Mouse (Mus musculus) intestine, postnatal 0 days (tissue): ENCODE measurements around the gene Pithd1. TPM values are rescaled to one million over a fixed set of nuclear protein-coding genes. Genes with fewer than 3 reads are reported as not detected.

Source experiments
- ATAC-seq: fragments of 200-750 bp; cut with Nextera tagmentation; 2 replicates; pipeline ENCODE4 v1.8.0; 2017; ENCODE audit warnings: mild to moderate bottlenecking, moderate TSS enrichment, moderate library complexity
- H3K27ac ChIP-seq: fragments of 300-500 bp; sonication (generic); 2 replicates; pipeline ENCODE4 v1.5.1; 2014; ENCODE audit warnings: mild to moderate bottlenecking, low read depth, low read length, moderate library complexity
- H3K27me3 ChIP-seq: fragments of 300-500 bp; sonication (generic); replicated peaks from 2 replicates; pipeline ENCODE4 v1.6.1; 2014; ENCODE audit warnings: low read length, mixed read lengths; ENCODE audit not compliant: control insufficient read depth, insufficient read depth
- H3K36me3 ChIP-seq: fragments of 300-500 bp; sonication (generic); 2 replicates; pipeline ENCODE4 v1.6.1; 2014; ENCODE audit warnings: mild to moderate bottlenecking, moderate library complexity; ENCODE audit not compliant: control insufficient read depth, insufficient read depth
- H3K4me1 ChIP-seq: fragments of 300-500 bp; sonication (generic); replicated peaks from 2 replicates; pipeline ENCODE4 v1.6.1; 2014; ENCODE audit warnings: antibody characterized with exemption, low read length, mixed read lengths; ENCODE audit not compliant: control insufficient read depth, insufficient read depth
- H3K4me2 ChIP-seq: fragments of 300-500 bp; sonication (generic); replicated peaks from 2 replicates; pipeline ENCODE4 v1.6.1; 2014; ENCODE audit warnings: low read depth, mild to moderate bottlenecking, moderate library complexity
- H3K4me3 ChIP-seq: fragments of 300-500 bp; sonication (generic); 2 replicates; pipeline ENCODE4 v1.5.1; 2014; ENCODE audit warnings: low read depth, low read length
- H3K9ac ChIP-seq: fragments of 300-500 bp; sonication (generic); 2 replicates; pipeline ENCODE4 v1.6.1; 2014; ENCODE audit warnings: mild to moderate bottlenecking, low read depth, low read length
- H3K9me3 ChIP-seq: fragments of 300-500 bp; sonication (generic); 2 replicates; pipeline ENCODE4 v1.6.1; 2016; ENCODE audit warnings: mixed run types; ENCODE audit not compliant: control insufficient read depth
- CTCF ChIP-seq: sonication (generic); IDR thresholded peaks from 2 replicates; pipeline ENCODE4 v1.5.1; 2016; ENCODE audit warnings: low read depth, mild to moderate bottlenecking, control low read depth, antibody characterized with exemption, moderate library complexity
- WGBS: fragments of 180-500 bp; shearing (Covaris S2); extraction: QIAGEN DNeasy Blood & Tissue Kit; methylation state at CpG from one replicate; pipeline ENCODE4 v1.1.7; 2014; 5-methylcytosine and 5-hydroxymethylcytosine counted together
- polyA plus RNA-seq: library from polyadenylated mRNA; unstranded; fragments of >200 nt; fragmentation: Nextera tagmentation; extraction: Ambion mirVana; gene quantifications from 2 replicates; pipeline ENCODE4 v1.2.1, GENCODE M21; 2015

The Pithd1 gene
- polyA plus RNA-seq, 1 experiment from 2014 or later, result 57.7 TPM

DNA sequence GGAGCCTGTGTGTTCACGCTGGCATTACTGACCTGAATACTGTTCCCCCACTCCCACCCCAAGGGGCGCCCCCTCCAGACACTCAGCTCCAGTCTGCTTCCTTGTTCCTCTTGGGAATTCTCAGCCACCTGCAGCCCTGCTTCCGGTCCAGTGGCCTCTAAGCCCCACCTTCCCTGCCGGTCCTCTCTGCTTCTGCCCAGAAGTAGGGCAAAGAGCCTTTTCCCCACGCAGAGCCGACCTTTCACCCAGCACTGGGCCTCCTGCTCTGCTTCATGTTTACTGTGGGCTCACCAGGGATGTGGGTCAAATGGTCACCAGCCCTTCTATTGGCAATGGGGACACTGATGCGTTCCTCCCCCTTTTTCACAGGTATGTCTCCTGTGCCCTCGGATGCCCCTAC, 28.7 kb downstream of the Pithd1 start:
- H3K9ac ChIP-seq, result peak overlapping the region; percentile 22; the same call in 1 of the 2 replicates
- TF ChIP-seq CTCF, result peak; percentile 39

GRCm38 (mm10) chr4:135955886-135956285, 31.2 kb downstream of the Pithd1 start:
- Histone ChIP-seq H3K4me1 (0 out of 2 replicates have a peak, but pooled peaks cover 4% of the 10 kb centered on the region), H3K4me3 (no peak overlapping the region), H3K9ac (no peak overlapping the region), H3K4me2 (no peak overlapping the region), H3K9me3 (no peaks in the 10 kb centered on the region), H3K27me3 (no peaks in the 10 kb centered on the region), H3K27ac (no peak overlapping the region), H3K36me3 (peaks cover 58% of the 10 kb centered on the region)
- ATAC-seq, result no peak
- WGBS, result 83% methylated on average over 9 of the region's 9 CpGs
- TF ChIP-seq CTCF, result no peak

More for the DNA sequence above, 28.7 kb downstream of the Pithd1 start:
- Histone ChIP-seq H3K4me1 (0 out of 2 replicates have a peak, but pooled peaks cover 4% of the 10 kb centered on the region), H3K4me3 (peak overlapping the region; percentile 9; the same call in 1 of the 2 replicates), H3K4me2 (peak overlapping the region; percentile 56), H3K27ac (peak overlapping the region; percentile 90), H3K9me3 (no peaks in the 10 kb centered on the region), H3K27me3 (no peaks in the 10 kb centered on the region), H3K36me3 (peaks cover 55% of the 10 kb centered on the region)
- WGBS, result 27% methylated on average over 8 of the region's 8 CpGs
- ATAC-seq, result peak; percentile 87

GRCm38 (mm10) chr4:135954241-135954640, 32.8 kb downstream of the Pithd1 start:
- peaks cover 47% of the 10 kb centered on the region for H3K36me3 ChIP-seq
- H3K9me3 ChIP-seq, result no peaks in the 10 kb centered on the region
- H3K4me1 ChIP-seq, result 0 out of 2 replicates have a peak, but pooled peaks cover 3% of the 10 kb centered on the region
- 24% methylated on average over 2 of the region's 2 CpGs for WGBS
- ATAC-seq, result no peak
- no peaks in the 10 kb centered on the region for H3K27me3 ChIP-seq
- peak; percentile 96 for TF ChIP-seq CTCF
- H3K4me3 ChIP-seq, result no peak overlapping the region
- no peak overlapping the region for H3K4me2 ChIP-seq
- no peak overlapping the region for H3K27ac ChIP-seq
- H3K9ac ChIP-seq, result no peak overlapping the region

- WGBS, result 55% methylated on average over 3 of the region's 3 CpGs
- Histone ChIP-seq H3K9ac (no peak overlapping the region), H3K4me3 (no peak overlapping the region), H3K36me3 (peaks cover 43% of the 10 kb centered on the region), H3K4me1 (no peaks in the 10 kb centered on the region), H3K9me3 (no peaks in the 10 kb centered on the region), H3K4me2 (no peak overlapping the region), H3K27me3 (no peaks in the 10 kb centered on the region), H3K27ac (0 out of 2 replicates have a peak overlapping the region, but pooled peaks have one; percentile 15)
- ATAC-seq, result peak; percentile 18; the same call in 1 of the 2 replicates
- no peak for TF ChIP-seq CTCF
Observed at GRCm38 (mm10) chr4:135953179-135953578, 33.9 kb downstream of the Pithd1 start.

DNA sequence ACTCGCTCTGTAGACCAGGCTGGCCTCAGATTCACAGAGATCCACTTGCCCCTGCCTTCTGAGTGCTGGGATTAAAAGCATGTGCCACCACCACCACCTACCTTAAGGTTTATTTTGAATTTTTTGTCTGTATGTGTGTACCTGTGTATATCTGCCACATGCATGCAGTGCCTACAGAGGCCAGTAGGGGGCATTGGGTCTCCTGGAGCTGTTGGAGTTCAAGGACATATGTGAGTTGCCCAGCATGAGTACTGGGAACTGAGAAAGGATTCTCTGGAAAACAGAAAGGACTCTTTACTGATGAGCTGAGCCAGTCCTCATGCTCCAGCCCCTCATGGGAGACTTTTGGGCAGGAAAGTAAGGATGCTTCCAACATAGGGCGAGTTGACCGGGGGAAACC, 35.6 kb downstream of the Pithd1 start:
- Histone ChIP-seq H3K9ac (no peak overlapping the region), H3K36me3 (peaks cover 40% of the 10 kb centered on the region), H3K4me3 (no peak overlapping the region), H3K9me3 (no peaks in the 10 kb centered on the region), H3K4me1 (0 out of 2 replicates have a peak, but pooled peaks cover 2% of the 10 kb centered on the region), H3K4me2 (no peak overlapping the region), H3K27me3 (no peaks in the 10 kb centered on the region), H3K27ac (no peak overlapping the region)
- no peak for ATAC-seq
- TF ChIP-seq CTCF, result peak; percentile 53
- WGBS, result 96% methylated on average over 3 of the region's 3 CpGs

- Histone ChIP-seq H3K9ac (no peak overlapping the region), H3K4me1 (0 out of 2 replicates have a peak, but pooled peaks cover 6% of the 10 kb centered on the region), H3K4me2 (no peak overlapping the region), H3K36me3 (peaks cover 29% of the 10 kb centered on the region), H3K4me3 (no peak overlapping the region), H3K27ac (no peak overlapping the region), H3K27me3 (no peaks in the 10 kb centered on the region), H3K9me3 (no peaks in the 10 kb centered on the region)
- 54% methylated on average over 6 of the region's 6 CpGs for WGBS
- no peak for TF ChIP-seq CTCF
- ATAC-seq, result no peak
Observed at GRCm38 (mm10) chr4:135950365-135950764, 36.7 kb downstream of the Pithd1 start.

GRCm38 (mm10) chr4:135949911-135950310, 37.2 kb downstream of the Pithd1 start:
- Histone ChIP-seq H3K9me3 (no peaks in the 10 kb centered on the region), H3K27me3 (no peaks in the 10 kb centered on the region), H3K4me2 (no peak overlapping the region), H3K27ac (no peak overlapping the region), H3K9ac (no peak overlapping the region), H3K36me3 (peaks cover 24% of the 10 kb centered on the region), H3K4me3 (no peak overlapping the region), H3K4me1 (0 out of 2 replicates have a peak, but pooled peaks cover 6% of the 10 kb centered on the region)
- no peak for TF ChIP-seq CTCF
- ATAC-seq, result no peak
- 66% methylated on average over 6 of the region's 6 CpGs for WGBS
